Mouse (Mus musculus) ES-Bruce4 (cell line): ENCODE results near the gene Cyp2b9. TPM values are rescaled to one million over a fixed set of nuclear protein-coding genes. Genes with fewer than 3 reads are reported as not detected.
"Not testable (repeated sequence)": the region's sequence is repeated elsewhere in the genome, so short reads cannot be mapped to it uniquely, and the experiment has no call there.

Experiments
- H3K27ac ChIP-seq: 2 replicates; pipeline ENCODE4 v1.5.1; 2012; ENCODE audit warnings: low read length, inconsistent platforms; ENCODE audit not compliant: insufficient read depth
- H3K27me3 ChIP-seq: 2 replicates; pipeline ENCODE4 v1.6.1; 2012; ENCODE audit warnings: mild to moderate bottlenecking, low read length, inconsistent platforms; ENCODE audit not compliant: control insufficient read depth, poor library complexity, insufficient read depth, severe bottlenecking
- H3K36me3 ChIP-seq: 2 replicates; pipeline ENCODE4 v1.6.1; 2012; ENCODE audit warnings: inconsistent platforms, mild to moderate bottlenecking, low read length, moderate library complexity; ENCODE audit not compliant: control insufficient read depth, poor library complexity, insufficient read depth, severe bottlenecking
- H3K4me1 ChIP-seq: one replicate; pipeline ENCODE4 v1.8.1; 2011; ENCODE audit warnings: low read length; ENCODE audit not compliant: control insufficient read depth, insufficient read depth
- H3K4me3 ChIP-seq: 2 replicates; pipeline ENCODE4 v1.5.1; 2011; ENCODE audit warnings: low read depth, mild to moderate bottlenecking, low read length
- H3K9ac ChIP-seq: 2 replicates; pipeline ENCODE4 v1.6.1; 2012; ENCODE audit warnings: low read depth, mild to moderate bottlenecking, inconsistent platforms; ENCODE audit not compliant: poor library complexity, severe bottlenecking
- H3K9me3 ChIP-seq: replicated peaks from 2 replicates; pipeline ENCODE4 v1.6.1; 2012; ENCODE audit warnings: mild to moderate bottlenecking, low read length, inconsistent platforms; ENCODE audit not compliant: control insufficient read depth, poor library complexity, insufficient read depth, severe bottlenecking
- CTCF ChIP-seq: IDR thresholded peaks from one replicate; pipeline ENCODE4 v1.8.1; 2011; ENCODE audit warnings: low read depth, low read length
- EP300 ChIP-seq: IDR thresholded peaks from 2 replicates; pipeline ENCODE4 v1.6.1; 2011; ENCODE audit warnings: low read depth, low read length; ENCODE audit not compliant: insufficient read depth
- POLR2A ChIP-seq: IDR thresholded peaks from one replicate; pipeline ENCODE4 v1.8.1; 2011; ENCODE audit warnings: low read length; ENCODE audit not compliant: insufficient read depth
- polyA plus RNA-seq: library from polyadenylated mRNA; stranded (reverse); fragments of >200 nt; gene quantifications from 2 replicates; pipeline ENCODE4 v1.2.4, GENCODE M21; 2011; ENCODE audit warnings: low read depth; ENCODE audit not compliant: missing spikeins, insufficient read depth, insufficient read length

The Cyp2b9 gene
- not detected in 2 replicates for polyA plus RNA-seq

- H3K9me3 ChIP-seq, H3K9ac ChIP-seq, H3K27me3 ChIP-seq, H3K4me3 ChIP-seq, H3K4me1 ChIP-seq, H3K36me3 ChIP-seq, H3K27ac ChIP-seq: not testable (repeated sequence)
These were observed at the start of gene Cyp2b9 for GRCm38 (mm10) chr7:26173111-26173510. Gene Cyp2b9, plus strand, starts transcription at chr7:26173411.

- H3K9ac ChIP-seq = not testable (repeated sequence)
These were observed 33.6 kb upstream of the Cyp2b9 start for GRCm38 (mm10) chr7:26139623-26140022.

GRCm38 (mm10) chr7:26143657-26144056, 29.6 kb upstream of the Cyp2b9 start:
- H3K36me3 ChIP-seq = not testable (repeated sequence)

More at GRCm38 (mm10) chr7:26139623-26140022, 33.6 kb upstream of the Cyp2b9 start:
- not testable (repeated sequence) for H3K9me3 ChIP-seq, H3K4me1 ChIP-seq, H3K27me3 ChIP-seq, H3K4me3 ChIP-seq, H3K27ac ChIP-seq, H3K36me3 ChIP-seq

GRCm38 (mm10) chr7:26168765-26169536, 4.3 kb upstream of the Cyp2b9 start:
- H3K36me3 ChIP-seq, H3K4me1 ChIP-seq, H3K27me3 ChIP-seq, H3K9ac ChIP-seq, H3K9me3 ChIP-seq, H3K4me3 ChIP-seq, H3K27ac ChIP-seq: not testable (repeated sequence)

More at GRCm38 (mm10) chr7:26143657-26144056, 29.6 kb upstream of the Cyp2b9 start:
- H3K27ac ChIP-seq, H3K4me1 ChIP-seq, H3K4me3 ChIP-seq, H3K9ac ChIP-seq, H3K9me3 ChIP-seq, H3K27me3 ChIP-seq: not testable (repeated sequence)

- Histone ChIP-seq H3K4me3 (no peak overlapping the region), H3K27me3 (no peaks in the 10 kb centered on the region), H3K4me1 (no peaks in the 10 kb centered on the region), H3K27ac (no peak overlapping the region), H3K36me3 (no peaks in the 10 kb centered on the region), H3K9me3 (no peaks in the 10 kb centered on the region), H3K9ac (no peak overlapping the region)
- no peak for TF ChIP-seq POLR2A
- TF ChIP-seq EP300 = no peak
- TF ChIP-seq CTCF = peak; percentile 21
These were observed 27.9 kb downstream of the Cyp2b9 start for GRCm38 (mm10) chr7:26201083-26201482.

GRCm38 (mm10) chr7:26260034-26260433, 86.8 kb downstream of the Cyp2b9 start, which contains the start of gene Vmn1r184:
Gene Vmn1r184, plus strand, starts transcription at chr7:26260334.
- not testable (repeated sequence) for H3K27me3 ChIP-seq, H3K9ac ChIP-seq, H3K36me3 ChIP-seq, H3K27ac ChIP-seq, H3K4me3 ChIP-seq, H3K9me3 ChIP-seq, H3K4me1 ChIP-seq

Other genes starting within 250 kb of the Cyp2b9 start
- gene Cyp2b13, start 111.9 kb upstream of the Cyp2b9 start, polyA plus RNA-seq = not detected in 2 replicates
- not detected in 2 replicates for gene Vmn1r184, start 86.9 kb downstream of the Cyp2b9 start, polyA plus RNA-seq
- gene Cyp2a4, start 133.8 kb downstream of the Cyp2b9 start, polyA plus RNA-seq = not detected in 2 replicates
- gene Nlrp9c, start 230.3 kb downstream of the Cyp2b9 start, polyA plus RNA-seq = not detected in 2 replicates